Mouse (Mus musculus) embryonic facial prominence, embryonic 13.5 days (tissue): Measurements from ENCODE around the gene Stab1. TPM values are rescaled to one million over a fixed set of nuclear protein-coding genes. Genes with fewer than 3 reads are reported as not detected.

Source experiments
- ATAC-seq: fragments of 200-750 bp; cut with Nextera tagmentation; 2 replicates; pipeline ENCODE4 v1.8.0; 2017; ENCODE audit warnings: low read depth; ENCODE audit not compliant: insufficient number of reproducible peaks, insufficient read depth, low FRiP score, low TSS enrichment
- H3K27ac ChIP-seq: fragments of 300-500 bp; sonication (generic); 2 replicates; pipeline ENCODE4 v1.5.1; 2015; ENCODE audit warnings: moderate library complexity, mild to moderate bottlenecking, inconsistent platforms
- H3K27me3 ChIP-seq: fragments of 300-500 bp; sonication (generic); 2 replicates; pipeline ENCODE4 v1.6.1; 2015; ENCODE audit warnings: mild to moderate bottlenecking, inconsistent platforms
- H3K36me3 ChIP-seq: fragments of 300-500 bp; sonication (generic); 2 replicates; pipeline ENCODE4 v1.6.1; 2015; ENCODE audit warnings: mild to moderate bottlenecking, inconsistent platforms
- H3K4me1 ChIP-seq: fragments of 300-500 bp; sonication (generic); 2 replicates; pipeline ENCODE4 v1.6.1; 2015; ENCODE audit warnings: inconsistent platforms
- H3K4me2 ChIP-seq: fragments of 300-500 bp; sonication (generic); 2 replicates; pipeline ENCODE4 v1.6.1; 2015; ENCODE audit warnings: moderate library complexity, mild to moderate bottlenecking, inconsistent platforms
- H3K4me3 ChIP-seq: fragments of 300-500 bp; sonication (generic); 2 replicates; pipeline ENCODE4 v1.5.1; 2015; ENCODE audit warnings: mild to moderate bottlenecking, inconsistent platforms
- H3K9ac ChIP-seq: fragments of 300-500 bp; sonication (generic); 2 replicates; pipeline ENCODE4 v1.6.1; 2015; ENCODE audit warnings: mild to moderate bottlenecking, inconsistent platforms
- H3K9me3 ChIP-seq: fragments of 300-500 bp; sonication (generic); 2 replicates; pipeline ENCODE4 v1.6.1; 2016; ENCODE audit warnings: inconsistent platforms
- WGBS: fragments of 180-500 bp; shearing (Covaris S2); methylation state at CpG from one replicate; pipeline ENCODE4 v1.1.7; 2015; ENCODE audit warnings: mixed read lengths; 5-methylcytosine and 5-hydroxymethylcytosine counted together
- polyA plus RNA-seq: library from polyadenylated mRNA; unstranded; fragments of >200 nt; fragmentation: Nextera tagmentation; extraction: Ambion mirVana; gene quantifications from 2 replicates; pipeline ENCODE4 v1.2.1, GENCODE M21; 2015

The Stab1 gene
- polyA plus RNA-seq, 1 experiment from 2014 or later = 34.5 TPM

DNA sequence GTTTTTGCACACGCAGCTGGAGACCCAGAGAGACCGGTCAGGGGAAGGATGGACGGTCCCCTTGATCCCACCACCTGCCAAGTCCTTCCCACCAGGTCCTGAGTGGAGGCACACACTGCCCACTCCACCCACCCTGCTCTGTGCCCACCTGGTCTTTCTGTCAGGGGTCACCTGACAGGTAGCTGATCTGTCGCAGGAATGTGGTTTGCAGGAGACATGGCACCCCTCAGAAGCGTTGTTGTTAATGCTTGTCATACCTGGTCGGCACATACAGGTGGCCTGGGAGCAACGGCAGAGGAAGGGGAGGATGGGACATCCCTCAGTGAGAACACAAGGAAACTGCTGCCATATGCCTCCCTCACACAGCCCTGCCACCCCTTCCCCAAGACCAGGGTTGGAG lies 7.2 kb downstream of the Stab1 start:
- Histone ChIP-seq H3K4me3 (no peak overlapping the region), H3K27ac (no peak overlapping the region), H3K4me2 (no peak overlapping the region), H3K36me3 (no peaks in the 10 kb centered on the region), H3K4me1 (peaks cover 6% of the 10 kb centered on the region), H3K9me3 (no peaks in the 10 kb centered on the region), H3K9ac (no peak overlapping the region), H3K27me3 (no peaks in the 10 kb centered on the region)
- 88% methylated on average over 7 of the region's 7 CpGs for WGBS
- no peak for ATAC-seq

- no peaks in the 10 kb centered on the region for H3K9me3 ChIP-seq
- H3K4me1 ChIP-seq = no peaks in the 10 kb centered on the region
- no peak overlapping the region for H3K9ac ChIP-seq
- H3K27ac ChIP-seq = no peak overlapping the region
- no peak overlapping the region for H3K4me2 ChIP-seq
- no peaks in the 10 kb centered on the region for H3K27me3 ChIP-seq
- H3K36me3 ChIP-seq = no peaks in the 10 kb centered on the region
- no peak for ATAC-seq
- H3K4me3 ChIP-seq = no peak overlapping the region
- 75% methylated on average over 27 of the region's 27 CpGs for WGBS
Measured at GRCm38 (mm10) chr14:31160196-31161150, 8.0 kb downstream of the Stab1 start.

GRCm38 (mm10) chr14:31145694-31146093 lies 22.7 kb downstream of the Stab1 start:
- Histone ChIP-seq H3K9ac (no peak overlapping the region), H3K4me2 (no peak overlapping the region), H3K27me3 (no peaks in the 10 kb centered on the region), H3K27ac (no peak overlapping the region), H3K36me3 (peaks cover 25% of the 10 kb centered on the region), H3K4me1 (no peaks in the 10 kb centered on the region), H3K9me3 (no peaks in the 10 kb centered on the region), H3K4me3 (no peak overlapping the region)
- 90% methylated on average over 11 of the region's 11 CpGs for WGBS
- ATAC-seq = no peak

DNA sequence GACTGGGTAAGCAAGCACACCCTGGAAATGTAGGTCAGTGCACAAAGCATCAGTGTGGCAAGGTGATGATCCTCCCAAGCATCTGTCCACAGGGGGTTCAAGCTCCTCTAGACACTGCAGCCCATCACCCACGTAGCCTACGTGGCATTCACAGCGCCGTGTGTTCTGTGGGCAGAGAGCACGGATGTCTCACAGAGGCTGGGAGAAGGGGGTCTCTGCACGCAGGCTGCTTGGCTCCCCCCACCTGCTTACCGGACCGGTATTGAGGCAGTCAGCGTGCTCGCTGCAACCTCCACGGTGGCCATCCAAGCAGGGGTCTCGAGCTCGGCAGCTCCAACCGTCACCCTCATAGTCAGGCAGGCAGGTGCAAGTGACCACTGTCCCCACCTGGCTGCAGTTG lies 27.4 kb downstream of the Stab1 start:
- Histone ChIP-seq H3K36me3 (peaks cover 71% of the 10 kb centered on the region), H3K27ac (no peak overlapping the region), H3K27me3 (no peaks in the 10 kb centered on the region), H3K9ac (no peak overlapping the region), H3K4me2 (no peak overlapping the region), H3K4me3 (no peak overlapping the region), H3K9me3 (no peaks in the 10 kb centered on the region), H3K4me1 (no peaks in the 10 kb centered on the region)
- no peak for ATAC-seq
- 94% methylated on average over 14 of the region's 14 CpGs for WGBS

DNA sequence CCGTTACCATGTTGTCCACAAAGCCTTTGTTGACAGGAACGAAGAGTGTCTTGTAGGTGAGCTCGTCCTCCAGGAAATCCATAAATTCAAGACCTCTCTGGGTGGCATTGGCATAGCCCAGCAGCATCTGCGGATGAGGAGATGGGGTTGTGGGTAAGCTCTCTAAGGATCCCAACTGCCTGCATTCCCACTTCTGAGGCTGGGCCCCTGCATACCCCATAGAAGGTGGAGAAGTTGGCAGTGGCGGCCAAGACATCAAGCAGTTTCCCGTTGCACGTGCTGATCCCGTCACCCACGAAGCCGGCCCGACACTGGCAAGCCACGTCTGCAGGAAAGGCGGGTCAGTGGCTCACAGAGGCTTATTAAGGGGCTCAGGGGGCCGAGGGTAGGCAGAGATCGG lies 28.3 kb downstream of the Stab1 start:
- no peak overlapping the region for H3K4me3 ChIP-seq
- peaks cover 80% of the 10 kb centered on the region for H3K36me3 ChIP-seq
- H3K27me3 ChIP-seq = no peaks in the 10 kb centered on the region
- H3K4me2 ChIP-seq = no peak overlapping the region
- H3K27ac ChIP-seq = no peak overlapping the region
- no peaks in the 10 kb centered on the region for H3K4me1 ChIP-seq
- no peaks in the 10 kb centered on the region for H3K9me3 ChIP-seq
- no peak overlapping the region for H3K9ac ChIP-seq
- no peak for ATAC-seq
- 90% methylated on average over 15 of the region's 15 CpGs for WGBS

- WGBS = 82% methylated on average over 12 of the region's 12 CpGs
- Histone ChIP-seq H3K4me2 (no peak overlapping the region), H3K9ac (no peak overlapping the region), H3K27me3 (no peaks in the 10 kb centered on the region), H3K27ac (no peak overlapping the region), H3K9me3 (no peaks in the 10 kb centered on the region), H3K36me3 (peaks cover 85% of the 10 kb centered on the region), H3K4me1 (peaks cover 2% of the 10 kb centered on the region; the same call in 1 of the 2 replicates), H3K4me3 (no peak overlapping the region)
- ATAC-seq = no peak
Measured at GRCm38 (mm10) chr14:31139666-31140065, 28.8 kb downstream of the Stab1 start.

DNA sequence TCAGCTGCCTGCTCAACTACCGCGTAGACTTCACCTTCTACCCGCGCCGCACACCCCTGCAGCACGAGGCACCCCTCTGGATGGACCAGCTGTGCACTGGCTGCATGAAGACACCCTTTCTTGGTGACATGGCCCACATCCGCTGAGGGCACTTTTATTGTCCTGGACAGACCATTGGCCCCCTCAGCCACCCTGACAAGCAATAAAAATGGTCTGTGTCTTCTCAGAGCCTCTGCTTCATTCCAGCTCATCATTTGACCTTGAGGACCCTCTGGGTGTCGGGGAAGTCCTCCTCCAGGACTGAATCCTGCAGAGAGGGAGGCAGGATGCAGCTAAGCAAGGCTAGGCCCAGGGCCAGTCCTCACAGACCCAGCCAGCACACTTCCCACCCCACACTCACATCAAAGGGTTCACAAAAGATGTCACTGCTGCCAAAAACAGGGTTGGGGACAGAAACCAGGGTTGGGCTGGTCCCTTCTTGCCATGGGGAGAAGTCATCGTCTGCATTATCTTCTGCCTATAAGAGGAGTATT lies 29.5 kb downstream of the Stab1 start:
- no peak overlapping the region for H3K9ac ChIP-seq
- peaks cover 9% of the 10 kb centered on the region for H3K4me1 ChIP-seq
- H3K36me3 ChIP-seq = peaks cover 91% of the 10 kb centered on the region
- 95% methylated on average over 9 of the region's 9 CpGs for WGBS
- H3K27me3 ChIP-seq = no peaks in the 10 kb centered on the region
- no peak for ATAC-seq
- no peak overlapping the region for H3K27ac ChIP-seq
- H3K9me3 ChIP-seq = no peaks in the 10 kb centered on the region
- no peak overlapping the region for H3K4me3 ChIP-seq
- H3K4me2 ChIP-seq = no peak overlapping the region

DNA sequence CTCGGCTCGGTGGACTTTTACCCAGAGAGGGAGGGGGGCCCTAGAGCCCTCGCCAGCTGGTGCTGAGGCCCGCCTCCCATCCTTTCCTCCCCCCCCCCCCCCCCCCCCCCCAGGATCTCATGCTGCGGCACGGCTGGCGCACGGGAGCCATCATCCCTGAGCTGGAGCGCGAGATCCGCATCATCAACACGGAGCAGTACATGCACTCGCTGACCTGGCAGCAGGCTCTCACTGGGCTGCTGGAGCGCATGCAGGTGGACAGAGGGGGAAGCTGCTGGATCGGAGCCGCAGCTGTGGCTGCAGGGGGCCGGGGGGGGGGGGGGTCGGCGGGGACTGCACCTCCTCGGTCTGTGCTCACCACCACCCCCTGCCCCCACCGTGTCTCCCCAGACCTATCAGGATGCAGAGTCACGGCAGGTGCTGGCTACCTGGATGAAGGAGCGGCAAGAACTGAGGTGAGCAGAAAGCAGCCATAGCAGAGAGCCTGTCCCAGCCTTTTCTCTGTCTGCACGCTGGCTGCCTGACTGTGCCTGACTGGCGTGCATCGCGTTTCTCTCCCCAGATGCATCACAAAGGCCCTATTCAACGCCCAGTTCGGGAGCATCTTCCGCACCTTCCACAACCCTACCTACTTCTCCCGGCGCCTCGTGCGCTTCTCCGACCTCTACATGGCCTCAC lies 30.1 kb downstream of the Stab1 start:
- no peak overlapping the region for H3K9ac ChIP-seq
- H3K4me1 ChIP-seq = peaks cover 16% of the 10 kb centered on the region
- no peak overlapping the region for H3K4me2 ChIP-seq
- H3K27me3 ChIP-seq = no peaks in the 10 kb centered on the region
- no peak for ATAC-seq
- no peak overlapping the region for H3K4me3 ChIP-seq
- no peak overlapping the region for H3K27ac ChIP-seq
- WGBS = 91% methylated on average over 19 of the region's 35 CpGs
- peaks cover 91% of the 10 kb centered on the region for H3K36me3 ChIP-seq
- H3K9me3 ChIP-seq = no peaks in the 10 kb centered on the region

GRCm38 (mm10) chr14:31137791-31138190 lies 30.6 kb downstream of the Stab1 start:
- Histone ChIP-seq H3K9me3 (no peaks in the 10 kb centered on the region), H3K36me3 (peaks cover 86% of the 10 kb centered on the region), H3K9ac (no peak overlapping the region), H3K4me1 (peaks cover 21% of the 10 kb centered on the region), H3K4me3 (no peak overlapping the region), H3K27ac (no peak overlapping the region), H3K27me3 (no peaks in the 10 kb centered on the region), H3K4me2 (no peak overlapping the region)
- ATAC-seq = no peak
- WGBS = 83% methylated on average over 11 of the region's 11 CpGs

- no peak for ATAC-seq
- no peak overlapping the region for H3K9ac ChIP-seq
- 89% methylated on average over 10 of the region's 10 CpGs for WGBS
- H3K9me3 ChIP-seq = no peaks in the 10 kb centered on the region
- H3K4me2 ChIP-seq = no peak overlapping the region
- H3K36me3 ChIP-seq = peaks cover 82% of the 10 kb centered on the region
- peaks cover 27% of the 10 kb centered on the region for H3K4me1 ChIP-seq
- H3K27ac ChIP-seq = no peak overlapping the region; the same call in 1 of the 2 replicates
- H3K27me3 ChIP-seq = no peaks in the 10 kb centered on the region
- no peak overlapping the region for H3K4me3 ChIP-seq
Measured at GRCm38 (mm10) chr14:31137281-31137595, 31.2 kb downstream of the Stab1 start.

DNA sequence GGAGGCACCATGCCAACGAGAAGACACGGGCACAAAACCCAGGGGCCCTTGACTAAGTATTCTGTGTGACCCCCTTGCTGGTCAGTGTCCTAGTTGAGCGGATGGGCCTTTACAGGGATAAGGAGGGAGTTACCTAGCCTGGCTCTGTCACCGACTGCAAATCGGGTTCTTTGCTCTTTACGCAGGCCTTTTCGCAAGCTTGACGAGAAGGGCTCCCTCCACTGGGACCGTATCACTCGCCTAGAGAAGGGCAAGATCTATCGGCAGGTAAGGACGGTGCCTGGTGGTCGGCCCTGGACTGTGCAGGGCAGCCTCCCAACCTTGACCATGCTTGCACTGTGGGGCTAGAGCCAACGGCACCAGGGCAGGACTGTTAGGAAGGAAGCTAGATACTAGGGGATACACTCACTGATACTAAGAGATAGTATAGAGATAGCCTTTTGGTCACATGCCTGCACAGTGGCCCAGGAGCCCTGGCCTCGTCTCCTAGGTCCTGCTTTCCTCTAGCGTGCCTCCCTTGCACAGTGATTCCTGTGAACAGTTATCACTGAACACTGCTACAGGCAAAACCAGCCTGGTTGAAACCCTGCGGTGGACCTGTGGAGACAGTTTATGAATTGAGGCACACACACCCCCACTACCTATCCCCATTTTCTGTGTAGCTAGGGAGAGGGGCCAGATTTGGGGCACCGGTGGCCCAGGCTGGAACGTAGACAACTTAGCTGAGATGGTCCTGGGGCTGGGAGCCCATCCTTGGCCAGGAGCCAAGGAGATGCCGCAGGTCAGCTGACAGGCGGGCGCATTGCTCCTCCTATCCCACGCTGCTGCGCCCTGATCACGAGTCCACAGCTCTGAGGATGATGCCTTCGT lies 31.8 kb downstream of the Stab1 start:
- Histone ChIP-seq H3K27ac (no peak overlapping the region; the same call in 1 of the 2 replicates), H3K4me2 (no peak overlapping the region), H3K9ac (no peak overlapping the region), H3K27me3 (no peaks in the 10 kb centered on the region), H3K9me3 (no peaks in the 10 kb centered on the region), H3K4me3 (no peak overlapping the region), H3K4me1 (peaks cover 33% of the 10 kb centered on the region), H3K36me3 (peaks cover 76% of the 10 kb centered on the region)
- ATAC-seq = no peak
- WGBS = 94% methylated on average over 26 of the region's 26 CpGs
